Mouse (Mus musculus) liver, embryonic 13.5 days (tissue): ENCODE results near the gene Mmd2. TPM values are rescaled to one million over a fixed set of nuclear protein-coding genes. Genes with fewer than 3 reads are reported as not detected.

Source experiments
- ATAC-seq: fragments of 200-750 bp; cut with Nextera tagmentation; 2 replicates; pipeline ENCODE4 v1.8.0; 2017; ENCODE audit warnings: low read depth, mild to moderate bottlenecking, moderate number of reproducible peaks, moderate library complexity
- DNase-seq: peaks from one replicate; pipeline ENCODE4 v3.0.0; 2022
- H3K27ac ChIP-seq: fragments of 300-500 bp; sonication (generic); 2 replicates; pipeline ENCODE4 v1.5.1; 2015; ENCODE audit warnings: moderate library complexity, mild to moderate bottlenecking, inconsistent platforms
- H3K27me3 ChIP-seq: fragments of 300-500 bp; sonication (generic); 2 replicates; pipeline ENCODE4 v1.6.1; 2015; ENCODE audit warnings: mild to moderate bottlenecking, inconsistent platforms
- H3K36me3 ChIP-seq: fragments of 300-500 bp; sonication (generic); 2 replicates; pipeline ENCODE4 v1.6.1; 2015; ENCODE audit warnings: mild to moderate bottlenecking, inconsistent platforms
- H3K4me1 ChIP-seq: fragments of 300-500 bp; sonication (generic); replicated peaks from 2 replicates; pipeline ENCODE4 v1.6.1; 2015; ENCODE audit warnings: inconsistent platforms
- H3K4me2 ChIP-seq: fragments of 300-500 bp; sonication (generic); 2 replicates; pipeline ENCODE4 v1.6.1; 2015; ENCODE audit warnings: inconsistent platforms, mild to moderate bottlenecking, moderate library complexity
- H3K4me3 ChIP-seq: fragments of 300-500 bp; sonication (generic); replicated peaks from 2 replicates; pipeline ENCODE4 v1.5.1; 2015; ENCODE audit warnings: mild to moderate bottlenecking, inconsistent platforms
- H3K9ac ChIP-seq: fragments of 300-500 bp; sonication (generic); 2 replicates; pipeline ENCODE4 v1.6.1; 2015; ENCODE audit warnings: mild to moderate bottlenecking, inconsistent platforms
- H3K9me3 ChIP-seq: fragments of 300-500 bp; sonication (generic); replicated peaks from 2 replicates; pipeline ENCODE4 v1.6.1; 2016; ENCODE audit warnings: inconsistent platforms
- WGBS: fragments of 180-500 bp; shearing (Covaris S2); methylation state at CpG from one replicate; pipeline ENCODE4 v1.1.7; 2015; ENCODE audit not compliant: insufficient replicate concordance; 5-methylcytosine and 5-hydroxymethylcytosine counted together
- polyA plus RNA-seq: library from polyadenylated mRNA; unstranded; fragments of >200 nt; fragmentation: Nextera tagmentation; extraction: Ambion mirVana; gene quantifications from 2 replicates; pipeline ENCODE4 v1.2.1, GENCODE M21; 2015

The Mmd2 gene
- polyA plus RNA-seq, 1 experiment from 2014 or later = 16.9 TPM

- no peaks in the 10 kb centered on the region for H3K36me3 ChIP-seq
- no peaks in the 10 kb centered on the region for H3K9me3 ChIP-seq
- DNase-seq = no peak
- H3K27me3 ChIP-seq = peaks cover 36% of the 10 kb centered on the region
- H3K4me3 ChIP-seq = no peak overlapping the region
- WGBS = 75% methylated on average over 12 of the region's 12 CpGs
- no peak for ATAC-seq
- no peak overlapping the region for H3K9ac ChIP-seq
- peak overlapping the region; percentile 24 for H3K4me2 ChIP-seq
- peaks cover 20% of the 10 kb centered on the region for H3K4me1 ChIP-seq
- H3K27ac ChIP-seq = no peak overlapping the region
Measured at GRCm38 (mm10) chr5:142605288-142605687, 3.3 kb downstream of the Mmd2 start.

- peak overlapping the region; percentile 18; the same call in 1 of the 2 replicates for H3K27ac ChIP-seq
- no peaks in the 10 kb centered on the region for H3K9me3 ChIP-seq
- ATAC-seq (no peak; the same call in 1 of the 2 replicates), DNase-seq (no peak)
- H3K27me3 ChIP-seq = peaks cover 29% of the 10 kb centered on the region
- H3K4me2 ChIP-seq = no peak overlapping the region
- H3K9ac ChIP-seq = no peak overlapping the region
- 56% methylated on average over 7 of the region's 7 CpGs for WGBS
- H3K4me1 ChIP-seq = peaks cover 20% of the 10 kb centered on the region
- H3K4me3 ChIP-seq = no peak overlapping the region
- H3K36me3 ChIP-seq = no peaks in the 10 kb centered on the region
Measured at GRCm38 (mm10) chr5:142604379-142604778, 4.2 kb downstream of the Mmd2 start.

GRCm38 (mm10) chr5:142597648-142598390, 10.8 kb downstream of the Mmd2 start:
- no peaks in the 10 kb centered on the region for H3K9me3 ChIP-seq
- ATAC-seq (peak; percentile 86), DNase-seq (no peak)
- no peaks in the 10 kb centered on the region for H3K36me3 ChIP-seq
- peak overlapping the region; percentile 79 for H3K27ac ChIP-seq
- no peak overlapping the region for H3K4me3 ChIP-seq
- H3K9ac ChIP-seq = no peak overlapping the region
- no peak overlapping the region for H3K4me2 ChIP-seq
- H3K27me3 ChIP-seq = no peaks in the 10 kb centered on the region
- H3K4me1 ChIP-seq = peaks cover 29% of the 10 kb centered on the region
- WGBS = 59% methylated on average over 6 of the region's 6 CpGs

- Histone ChIP-seq H3K27ac (no peak overlapping the region), H3K36me3 (no peaks in the 10 kb centered on the region), H3K9ac (no peak overlapping the region), H3K9me3 (no peaks in the 10 kb centered on the region), H3K27me3 (no peaks in the 10 kb centered on the region), H3K4me1 (peaks cover 28% of the 10 kb centered on the region), H3K4me2 (no peak overlapping the region), H3K4me3 (no peak overlapping the region)
- WGBS = 53% methylated on average over 6 of the region's 6 CpGs
- ATAC-seq (no peak), DNase-seq (no peak)
Measured at GRCm38 (mm10) chr5:142596723-142597122, 11.9 kb downstream of the Mmd2 start.

GRCm38 (mm10) chr5:142595698-142596097, 12.9 kb downstream of the Mmd2 start:
- H3K4me3 ChIP-seq = no peak overlapping the region
- no peaks in the 10 kb centered on the region for H3K27me3 ChIP-seq
- peaks cover 27% of the 10 kb centered on the region for H3K4me1 ChIP-seq
- no peaks in the 10 kb centered on the region for H3K36me3 ChIP-seq
- H3K4me2 ChIP-seq = no peak overlapping the region
- H3K9ac ChIP-seq = no peak overlapping the region
- DNase-seq (no peak), ATAC-seq (no peak)
- H3K9me3 ChIP-seq = no peaks in the 10 kb centered on the region
- H3K27ac ChIP-seq = no peak overlapping the region
- WGBS = 78% methylated on average over 3 of the region's 3 CpGs

- H3K9ac ChIP-seq = no peak overlapping the region
- DNase-seq (no peak), ATAC-seq (no peak)
- 63% methylated on average over 6 of the region's 6 CpGs for WGBS
- no peaks in the 10 kb centered on the region for H3K9me3 ChIP-seq
- H3K27me3 ChIP-seq = no peaks in the 10 kb centered on the region
- no peak overlapping the region for H3K4me2 ChIP-seq
- H3K27ac ChIP-seq = no peak overlapping the region
- no peaks in the 10 kb centered on the region for H3K36me3 ChIP-seq
- peaks cover 17% of the 10 kb centered on the region; the same call in 1 of the 2 replicates for H3K4me1 ChIP-seq
- H3K4me3 ChIP-seq = no peak overlapping the region
Measured at GRCm38 (mm10) chr5:142590953-142591616, 17.5 kb downstream of the Mmd2 start.

GRCm38 (mm10) chr5:142583616-142584126, 24.9 kb downstream of the Mmd2 start:
- Histone ChIP-seq H3K4me2 (no peak overlapping the region), H3K27ac (no peak overlapping the region), H3K4me1 (no peaks in the 10 kb centered on the region; the same call in 1 of the 2 replicates), H3K27me3 (no peaks in the 10 kb centered on the region), H3K36me3 (peaks cover 6% of the 10 kb centered on the region; the same call in 1 of the 2 replicates), H3K4me3 (no peak overlapping the region), H3K9ac (no peak overlapping the region), H3K9me3 (peaks cover under 1% of the 10 kb centered on the region; the same call in 1 of the 2 replicates)
- ATAC-seq = no peak
- WGBS = 61% methylated on average over 14 of the region's 14 CpGs
- no peak for DNase-seq

GRCm38 (mm10) chr5:142581517-142581916, 27.1 kb downstream of the Mmd2 start:
- DNase-seq (peak; percentile 11), ATAC-seq (0 out of 2 replicates have a peak, but pooled peaks have one; percentile 43)
- WGBS = 8% methylated on average over 5 of the region's 5 CpGs
- Histone ChIP-seq H3K27ac (no peak overlapping the region), H3K9ac (no peak overlapping the region), H3K4me3 (no peak overlapping the region), H3K36me3 (peaks cover 11% of the 10 kb centered on the region; the same call in 1 of the 2 replicates), H3K9me3 (peaks cover 6% of the 10 kb centered on the region; the same call in 1 of the 2 replicates), H3K4me2 (no peak overlapping the region), H3K4me1 (no peaks in the 10 kb centered on the region), H3K27me3 (no peaks in the 10 kb centered on the region)

- Histone ChIP-seq H3K27me3 (no peaks in the 10 kb centered on the region), H3K27ac (no peak overlapping the region), H3K4me2 (no peak overlapping the region), H3K9ac (no peak overlapping the region), H3K36me3 (peaks cover 15% of the 10 kb centered on the region), H3K9me3 (peaks cover 6% of the 10 kb centered on the region; the same call in 1 of the 2 replicates), H3K4me3 (no peak overlapping the region), H3K4me1 (no peaks in the 10 kb centered on the region)
- WGBS = 73% methylated on average over 10 of the region's 10 CpGs
- ATAC-seq = no peak
- no peak for DNase-seq
Measured at GRCm38 (mm10) chr5:142578192-142578591, 30.4 kb downstream of the Mmd2 start.

GRCm38 (mm10) chr5:142576832-142577231, 31.8 kb downstream of the Mmd2 start:
- peaks cover 23% of the 10 kb centered on the region for H3K36me3 ChIP-seq
- H3K4me1 ChIP-seq = no peaks in the 10 kb centered on the region
- H3K4me3 ChIP-seq = no peak overlapping the region
- no peak overlapping the region for H3K4me2 ChIP-seq
- no peaks in the 10 kb centered on the region for H3K27me3 ChIP-seq
- WGBS = 66% methylated on average over 7 of the region's 7 CpGs
- peaks cover 8% of the 10 kb centered on the region; the same call in 1 of the 2 replicates for H3K9me3 ChIP-seq
- ATAC-seq = no peak
- no peak overlapping the region for H3K9ac ChIP-seq
- DNase-seq = no peak
- no peak overlapping the region for H3K27ac ChIP-seq

- Histone ChIP-seq H3K36me3 (peaks cover 26% of the 10 kb centered on the region), H3K27me3 (no peaks in the 10 kb centered on the region), H3K4me2 (no peak overlapping the region), H3K4me1 (no peaks in the 10 kb centered on the region), H3K9ac (no peak overlapping the region), H3K27ac (no peak overlapping the region), H3K9me3 (peaks cover 8% of the 10 kb centered on the region; the same call in 1 of the 2 replicates), H3K4me3 (no peak overlapping the region)
- no peak for DNase-seq
- 55% methylated on average over 8 of the region's 8 CpGs for WGBS
- ATAC-seq = no peak
Measured at GRCm38 (mm10) chr5:142574323-142575057, 34.1 kb downstream of the Mmd2 start.
